Mouse (Mus musculus): ENCODE measurements around the gene Prdm1.

DNA sequence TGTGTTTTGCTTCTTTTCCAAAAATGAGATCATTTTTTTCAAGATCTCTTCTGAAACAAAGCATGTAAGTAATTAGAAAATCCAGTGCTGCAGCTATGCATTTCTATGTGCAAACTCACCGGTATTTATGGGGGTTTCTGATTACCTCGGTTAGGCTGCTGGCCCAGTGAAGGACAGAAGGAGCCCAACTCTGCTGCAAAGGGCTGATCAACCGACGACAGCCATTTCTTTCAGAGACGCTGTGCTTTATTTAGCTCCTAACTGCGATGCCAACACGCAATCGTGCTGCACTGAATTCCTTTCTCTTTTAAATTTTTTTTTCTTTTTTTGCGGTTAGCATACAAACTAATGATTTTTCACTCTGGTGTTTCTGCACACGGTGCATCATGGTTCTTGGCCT, 126.7 kb downstream of the Prdm1 start:
- TF ChIP-seq POLR2AphosphoS2 (IDR thresholded peaks at IDR 0.05; ENCODE audit: low read depth, low read length) = no peak
- TF ChIP-seq RAD21 (IDR thresholded peaks at IDR 0.05; ENCODE audit: low read depth, low read length) = no peak
- no peak for TF ChIP-seq EP300 (IDR thresholded peaks at IDR 0.05; ENCODE audit: low read length)
- TF ChIP-seq MAZ (IDR thresholded peaks at IDR 0.05; ENCODE audit: low read depth, low read length) = no peak
- no peak for TF ChIP-seq POLR2A (IDR thresholded peaks at IDR 0.05; ENCODE audit: low read depth, low read length)
- no peak for TF ChIP-seq RCOR1 (conservative IDR thresholded peaks at IDR 0.05; ENCODE audit: low read depth, low read length)
